Mouse (Mus musculus): Measurements from ENCODE around the gene Cyp4a12b. TPM values are rescaled to one million over a fixed set of nuclear protein-coding genes. Genes with fewer than 3 reads are reported as not detected.
A peak's percentile ranks its signal among the peaks of the same experiment; 100 is the strongest.
"Not testable (repeated sequence)": the region's sequence is repeated elsewhere in the genome, so short reads cannot be mapped to it uniquely, and the experiment has no call there.

The Cyp4a12b gene
- 0.37 and 0.47 TPM in 2 replicates for total RNA-seq (2014; rRNA removed)
- 0.18 TPM in 1 of 2 replicates, not detected in the other for polyA plus RNA-seq (2012; rRNA removed)

DNA sequence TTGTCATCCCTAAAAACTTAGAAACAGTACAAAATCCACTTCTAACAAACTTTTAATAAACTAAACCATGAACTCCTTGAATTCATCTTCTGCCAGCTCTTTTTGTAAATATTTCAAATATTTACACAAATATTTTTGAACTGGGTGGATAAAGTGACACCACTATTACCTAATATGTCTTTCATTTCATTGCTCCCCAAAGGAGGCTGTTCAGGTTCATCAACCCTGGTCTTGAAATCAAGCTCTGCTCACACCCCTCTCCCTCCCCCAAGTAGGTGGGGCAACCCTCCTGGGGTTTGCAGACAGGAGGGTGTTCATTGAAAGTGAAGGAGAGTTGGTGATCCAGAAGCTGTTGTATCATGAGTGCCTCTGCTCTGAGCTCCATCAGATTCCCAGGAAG, at the start of gene Cyp4a12b:
Gene Cyp4a12b, plus strand, starts transcription at position 301 of the 400 bp plus-strand sequence.
- DNase-seq (ENCODE audit: extremely low read depth, low read depth, low spot score): peak; percentile 37

DNA sequence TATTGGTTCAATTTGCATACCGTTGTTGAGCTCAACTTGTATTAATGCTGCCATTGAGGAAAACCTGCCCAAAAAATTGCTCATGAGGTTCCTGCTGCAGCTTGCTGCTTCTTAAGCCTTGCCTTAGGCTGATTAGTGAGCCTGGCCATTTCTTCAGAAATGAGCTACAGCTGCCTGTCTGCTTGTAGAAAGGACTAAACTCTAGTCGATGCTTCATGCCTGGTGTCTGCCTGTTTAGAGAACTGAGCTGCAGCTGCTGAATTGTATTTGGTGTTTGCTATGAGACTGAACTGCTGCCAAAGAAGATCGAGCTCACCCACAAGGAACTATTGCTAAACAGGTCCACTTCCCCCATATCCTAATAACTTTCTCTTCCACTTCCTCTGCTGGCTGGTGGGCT, 45.8 kb upstream of the Cyp4a12b start:
- not testable (repeated sequence) for H3K36me3 ChIP-seq (ENCODE audit: control insufficient read depth, insufficient read depth, low read length); H3K27ac ChIP-seq (replicated peaks; ENCODE audit: insufficient read depth, low read depth, low read length); H3K4me3 ChIP-seq (ENCODE audit: insufficient read depth, low read depth, low read length); H3K79me2 ChIP-seq (ENCODE audit: control insufficient read depth, insufficient read depth, low read length); H3K9ac ChIP-seq (ENCODE audit: low read depth, low read length); H3K27me3 ChIP-seq (ENCODE audit: control insufficient read depth, insufficient read depth, low read length); H3K4me1 ChIP-seq (ENCODE audit: control insufficient read depth, insufficient read depth, low read length); DNase-seq (ENCODE audit: extremely low read depth, low read depth, low spot score)
- 59% methylated on average over 3 of the region's 3 CpGs for WGBS

More for the DNA sequence above, at the start of gene Cyp4a12b:
- not testable (repeated sequence) for H3K27ac ChIP-seq (replicated peaks; ENCODE audit: insufficient read depth, low read depth, low read length); H3K9ac ChIP-seq (ENCODE audit: low read depth, low read length); H3K79me2 ChIP-seq (ENCODE audit: control insufficient read depth, insufficient read depth, low read length); H3K4me3 ChIP-seq (ENCODE audit: insufficient read depth, low read depth, low read length); H3K27me3 ChIP-seq (ENCODE audit: control insufficient read depth, insufficient read depth, low read length); H3K36me3 ChIP-seq (ENCODE audit: control insufficient read depth, insufficient read depth, low read length); H3K4me1 ChIP-seq (ENCODE audit: control insufficient read depth, insufficient read depth, low read length)

DNA sequence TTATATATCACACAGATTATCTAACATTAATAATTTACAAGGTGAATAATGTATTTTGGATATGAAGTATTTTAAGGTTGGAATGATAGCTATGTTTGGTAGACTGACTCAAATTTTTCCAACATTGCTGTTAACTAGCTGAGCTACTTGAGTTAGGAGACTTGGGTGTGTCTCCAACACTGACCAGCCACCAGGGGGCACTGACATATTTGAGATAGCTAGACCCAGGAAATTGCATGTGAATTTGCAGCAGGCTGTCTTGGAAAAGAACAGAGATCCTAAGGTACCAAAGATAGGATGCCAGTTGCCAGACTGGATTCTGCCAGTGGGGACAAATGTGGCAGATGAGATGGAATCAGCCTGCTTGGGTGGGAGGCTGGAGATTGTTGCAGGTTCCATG, 43.4 kb upstream of the Cyp4a12b start:
- not testable (repeated sequence) for H3K27ac ChIP-seq (replicated peaks; ENCODE audit: insufficient read depth, low read depth, low read length); H3K79me2 ChIP-seq (ENCODE audit: control insufficient read depth, insufficient read depth, low read length); H3K27me3 ChIP-seq (ENCODE audit: control insufficient read depth, insufficient read depth, low read length); H3K9ac ChIP-seq (ENCODE audit: low read depth, low read length); H3K4me1 ChIP-seq (ENCODE audit: control insufficient read depth, insufficient read depth, low read length); H3K36me3 ChIP-seq (ENCODE audit: control insufficient read depth, insufficient read depth, low read length); H3K4me3 ChIP-seq (ENCODE audit: insufficient read depth, low read depth, low read length)
- DNase-seq (ENCODE audit: extremely low read depth, low read depth, low spot score): peak; percentile 14

DNA sequence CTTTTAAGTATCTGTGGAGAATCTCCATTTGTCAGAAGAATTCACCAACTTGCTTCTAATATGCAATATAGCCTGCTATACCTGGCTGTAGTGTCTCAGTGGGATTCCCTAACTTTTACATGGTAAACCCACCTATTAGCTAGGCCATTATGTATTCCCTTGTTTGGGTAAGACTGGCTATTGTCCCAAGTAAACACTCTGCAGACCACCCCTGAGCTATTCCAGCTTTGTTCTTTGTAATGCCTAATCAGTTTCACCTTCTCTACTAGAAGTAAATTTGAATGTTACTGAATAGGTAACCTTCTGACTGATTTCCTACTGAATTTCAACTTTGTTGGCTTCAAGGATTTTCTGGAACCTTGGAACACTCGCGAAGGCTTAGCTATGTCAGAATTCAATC, 15.2 kb upstream of the Cyp4a12b start:
- WGBS: 90% methylated on average over 2 of the region's 2 CpGs
- H3K4me3 ChIP-seq (ENCODE audit: insufficient read depth, low read depth, low read length); H3K9ac ChIP-seq (ENCODE audit: low read depth, low read length); H3K79me2 ChIP-seq (ENCODE audit: control insufficient read depth, insufficient read depth, low read length); H3K36me3 ChIP-seq (ENCODE audit: control insufficient read depth, insufficient read depth, low read length); H3K27ac ChIP-seq (replicated peaks; ENCODE audit: insufficient read depth, low read depth, low read length); DNase-seq (ENCODE audit: extremely low read depth, low read depth, low spot score); H3K27me3 ChIP-seq (ENCODE audit: control insufficient read depth, insufficient read depth, low read length); H3K4me1 ChIP-seq (ENCODE audit: control insufficient read depth, insufficient read depth, low read length): not testable (repeated sequence)

DNA sequence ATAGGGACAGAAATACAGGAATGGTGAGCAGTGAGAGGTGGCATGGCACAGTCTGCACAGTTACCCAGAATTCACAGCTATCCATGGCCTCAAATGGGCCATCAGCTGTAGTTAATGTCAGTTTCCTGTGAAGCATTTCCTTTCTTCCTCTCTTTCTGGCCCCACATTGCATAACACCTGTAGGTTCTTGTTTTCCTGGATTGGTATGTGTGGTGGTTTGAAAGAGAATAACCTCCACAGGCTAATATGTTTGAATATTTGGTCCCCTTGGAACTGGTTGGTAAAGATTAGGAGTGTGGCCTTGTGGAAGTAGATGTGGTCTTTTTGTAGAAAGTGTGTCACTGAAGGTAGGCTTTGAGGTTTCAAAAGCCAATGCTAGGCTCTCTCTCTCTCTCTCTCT, 14.5 kb upstream of the Cyp4a12b start:
- DNase-seq (ENCODE audit: extremely low read depth, low read depth, low spot score); H3K27ac ChIP-seq (replicated peaks; ENCODE audit: insufficient read depth, low read depth, low read length); H3K4me1 ChIP-seq (ENCODE audit: control insufficient read depth, insufficient read depth, low read length); H3K9ac ChIP-seq (ENCODE audit: low read depth, low read length); H3K27me3 ChIP-seq (ENCODE audit: control insufficient read depth, insufficient read depth, low read length); H3K36me3 ChIP-seq (ENCODE audit: control insufficient read depth, insufficient read depth, low read length); H3K4me3 ChIP-seq (ENCODE audit: insufficient read depth, low read depth, low read length); H3K79me2 ChIP-seq (ENCODE audit: control insufficient read depth, insufficient read depth, low read length): not testable (repeated sequence)

DNA sequence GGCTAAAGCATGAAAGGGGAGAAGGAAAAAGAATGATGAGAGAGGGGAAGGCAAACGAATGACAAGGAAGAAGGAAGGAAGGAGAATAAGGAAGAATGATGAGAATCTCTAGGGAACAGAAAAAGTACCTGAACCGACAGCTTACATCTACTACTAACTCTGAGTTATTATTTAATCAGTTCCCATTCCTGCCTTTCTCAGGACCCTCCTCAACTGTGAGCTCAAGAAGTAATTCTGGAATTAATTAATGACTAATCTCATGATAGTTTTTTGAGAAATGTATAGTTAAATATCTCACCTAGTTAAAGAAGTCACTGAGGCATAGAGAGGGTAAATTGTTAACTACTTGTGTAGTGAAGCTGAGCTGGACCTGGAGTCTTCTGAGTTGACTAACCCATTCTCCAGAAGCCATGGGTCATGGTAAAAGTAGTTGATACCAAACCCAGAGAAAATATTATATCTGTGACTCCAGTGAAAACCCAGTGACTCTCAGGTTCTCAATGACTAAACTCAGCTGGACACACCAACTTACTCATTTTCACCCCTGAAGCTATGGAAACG, 39.2 kb downstream of the Cyp4a12b start:
- WGBS: 69% methylated on average over 3 of the region's 3 CpGs
- no peak for TF ChIP-seq POLR2A (IDR thresholded peaks at IDR 0.05; ENCODE audit: extremely low read depth, insufficient read depth, low read length)
- no peak for TF ChIP-seq CTCF (IDR thresholded peaks at IDR 0.05; ENCODE audit: low read depth, low read length)
- Histone ChIP-seq H3K4me3 (ENCODE audit: insufficient read depth, low read depth, low read length) (no peak overlapping the region), H3K27me3 (ENCODE audit: control insufficient read depth, insufficient read depth, low read length) (no peaks in the 10 kb centered on the region), H3K36me3 (ENCODE audit: control insufficient read depth, insufficient read depth, low read length) (no peaks in the 10 kb centered on the region), H3K4me1 (ENCODE audit: control insufficient read depth, insufficient read depth, low read length) (no peaks in the 10 kb centered on the region), H3K9ac (ENCODE audit: low read depth, low read length) (no peak overlapping the region), H3K79me2 (ENCODE audit: control insufficient read depth, insufficient read depth, low read length) (no peaks in the 10 kb centered on the region), H3K27ac (replicated peaks; ENCODE audit: insufficient read depth, low read depth, low read length) (no peak overlapping the region)
- DNase-seq (ENCODE audit: extremely low read depth, low read depth, low spot score): no peak

DNA sequence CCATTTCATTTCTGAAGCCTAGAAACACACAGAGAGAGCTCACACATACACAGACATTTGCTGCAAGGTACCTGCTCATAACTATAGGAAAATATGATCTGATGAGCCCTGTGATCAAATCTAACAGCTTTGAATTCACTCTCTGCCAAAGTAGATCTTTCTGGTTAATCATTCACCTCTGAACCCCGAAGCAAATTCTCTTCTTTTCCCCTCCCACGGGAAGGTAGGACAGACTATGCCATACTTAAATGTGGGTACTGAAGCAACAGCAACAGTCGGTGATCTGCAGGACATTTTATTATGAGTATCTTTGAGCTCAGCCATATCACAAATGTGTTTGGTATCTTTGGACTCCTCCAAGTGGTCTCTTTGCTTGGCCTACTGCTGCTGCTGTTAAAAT, 40.9 kb downstream of the Cyp4a12b start, which contains the start of gene Cyp4a30b:
Gene Cyp4a30b, plus strand, starts transcription at position 301 of the 400 bp plus-strand sequence.
- TF ChIP-seq CTCF (IDR thresholded peaks at IDR 0.05; ENCODE audit: low read depth, low read length) (no peak), POLR2A (IDR thresholded peaks at IDR 0.05; ENCODE audit: extremely low read depth, insufficient read depth, low read length) (no peak)
- Histone ChIP-seq H3K9ac (ENCODE audit: low read depth, low read length) (no peak within 1 kb of the TSS), H3K4me3 (ENCODE audit: insufficient read depth, low read depth, low read length) (no peak within 1 kb of the TSS), H3K36me3 (ENCODE audit: control insufficient read depth, insufficient read depth, low read length) (no peaks in the 10 kb centered on the region), H3K79me2 (ENCODE audit: control insufficient read depth, insufficient read depth, low read length) (no peaks in the 10 kb centered on the region), H3K27ac (replicated peaks; ENCODE audit: insufficient read depth, low read depth, low read length) (no peak within 1 kb of the TSS), H3K27me3 (ENCODE audit: control insufficient read depth, insufficient read depth, low read length) (no peaks in the 10 kb centered on the region), H3K4me1 (ENCODE audit: control insufficient read depth, insufficient read depth, low read length) (no peaks in the 10 kb centered on the region)
- 32% methylated on average over 3 of the region's 3 CpGs for WGBS
- DNase-seq (ENCODE audit: extremely low read depth, low read depth, low spot score): peak; percentile 13

DNA sequence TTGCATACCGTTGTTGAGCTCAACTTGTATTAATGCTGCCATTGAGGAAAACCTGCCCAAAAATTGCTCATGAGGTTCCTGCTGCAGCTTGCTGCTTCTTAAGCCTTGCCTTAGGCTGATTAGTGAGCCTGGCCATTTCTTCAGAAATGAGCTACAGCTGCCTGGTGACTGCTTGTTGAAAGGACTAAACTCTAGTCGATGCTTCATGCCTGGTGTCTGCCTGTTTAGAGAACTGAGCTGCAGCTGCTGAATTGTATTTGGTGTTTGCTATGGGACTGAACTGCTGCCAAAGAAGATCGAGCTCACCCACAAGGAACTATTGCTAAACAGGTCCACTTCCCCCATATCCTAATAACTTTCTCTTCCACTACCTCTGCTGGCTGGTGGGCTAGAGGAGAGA, 62.2 kb downstream of the Cyp4a12b start:
- WGBS: 40% methylated on average over 3 of the region's 3 CpGs

DNA sequence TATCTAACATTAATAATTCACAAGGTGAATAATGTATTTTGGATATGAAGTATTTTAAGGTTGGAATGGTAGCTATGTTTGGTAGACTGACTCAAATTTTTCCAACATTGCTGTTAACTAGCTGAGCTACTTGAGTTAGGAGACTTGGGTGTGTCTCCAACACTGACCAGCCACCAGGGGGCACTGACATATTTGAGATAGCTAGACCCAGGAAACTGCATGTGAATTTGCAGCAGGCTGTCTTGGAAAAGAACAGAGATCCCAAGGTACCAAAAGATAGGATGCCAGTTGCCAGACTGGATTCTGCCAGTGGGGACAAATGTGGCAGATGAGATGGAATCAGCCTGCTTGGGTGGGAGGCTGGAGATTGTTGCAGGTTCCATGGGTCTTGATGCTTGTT, 64.6 kb downstream of the Cyp4a12b start:
- not testable (repeated sequence) for H3K36me3 ChIP-seq (ENCODE audit: control insufficient read depth, insufficient read depth, low read length); H3K27ac ChIP-seq (replicated peaks; ENCODE audit: insufficient read depth, low read depth, low read length); H3K4me1 ChIP-seq (ENCODE audit: control insufficient read depth, insufficient read depth, low read length); H3K9ac ChIP-seq (ENCODE audit: low read depth, low read length); H3K4me3 ChIP-seq (ENCODE audit: insufficient read depth, low read depth, low read length); DNase-seq (ENCODE audit: extremely low read depth, low read depth, low spot score); H3K27me3 ChIP-seq (ENCODE audit: control insufficient read depth, insufficient read depth, low read length); H3K79me2 ChIP-seq (ENCODE audit: control insufficient read depth, insufficient read depth, low read length)

More for the DNA sequence above, 62.2 kb downstream of the Cyp4a12b start:
- not testable (repeated sequence) for DNase-seq (ENCODE audit: extremely low read depth, low read depth, low spot score); H3K27me3 ChIP-seq (ENCODE audit: control insufficient read depth, insufficient read depth, low read length); H3K9ac ChIP-seq (ENCODE audit: low read depth, low read length); H3K36me3 ChIP-seq (ENCODE audit: control insufficient read depth, insufficient read depth, low read length); H3K4me1 ChIP-seq (ENCODE audit: control insufficient read depth, insufficient read depth, low read length); H3K79me2 ChIP-seq (ENCODE audit: control insufficient read depth, insufficient read depth, low read length); H3K27ac ChIP-seq (replicated peaks; ENCODE audit: insufficient read depth, low read depth, low read length); H3K4me3 ChIP-seq (ENCODE audit: insufficient read depth, low read depth, low read length)
